Mouse (Mus musculus) neural tube, embryonic 12.5 days (tissue): ENCODE data around the gene Il3ra. TPM values are rescaled to one million over a fixed set of nuclear protein-coding genes. Genes with fewer than 3 reads are reported as not detected.

Source experiments
- ATAC-seq: fragments of 200-750 bp; cut with Nextera tagmentation; 2 replicates; pipeline ENCODE4 v1.8.0; 2017; ENCODE audit warnings: low read depth, mild to moderate bottlenecking, moderate TSS enrichment, moderate library complexity; ENCODE audit not compliant: low FRiP score
- H3K27ac ChIP-seq: fragments of 300-500 bp; sonication (generic); 2 replicates; pipeline ENCODE4 v1.5.1; 2016
- H3K27me3 ChIP-seq: fragments of 300-500 bp; sonication (generic); replicated peaks from 2 replicates; pipeline ENCODE4 v1.6.1; 2016; ENCODE audit warnings: mild to moderate bottlenecking
- H3K36me3 ChIP-seq: fragments of 300-500 bp; sonication (generic); 2 replicates; pipeline ENCODE4 v1.6.1; 2016; ENCODE audit warnings: mild to moderate bottlenecking
- H3K4me1 ChIP-seq: fragments of 300-500 bp; sonication (generic); 2 replicates; pipeline ENCODE4 v1.6.1; 2016
- H3K4me2 ChIP-seq: fragments of 300-500 bp; sonication (generic); replicated peaks from 2 replicates; pipeline ENCODE4 v1.6.1; 2016; ENCODE audit warnings: mild to moderate bottlenecking
- H3K4me3 ChIP-seq: fragments of 300-500 bp; sonication (generic); 2 replicates; pipeline ENCODE4 v1.5.1; 2016
- H3K9ac ChIP-seq: fragments of 300-500 bp; sonication (generic); 2 replicates; pipeline ENCODE4 v1.6.1; 2016; ENCODE audit warnings: mild to moderate bottlenecking
- H3K9me3 ChIP-seq: fragments of 300-500 bp; sonication (generic); 2 replicates; pipeline ENCODE4 v1.6.1; 2016; ENCODE audit warnings: mild to moderate bottlenecking
- WGBS: fragments of 180-500 bp; shearing (Covaris S2); methylation state at CpG from one replicate; pipeline ENCODE4 v1.1.7; 2016; 5-methylcytosine and 5-hydroxymethylcytosine counted together
- polyA plus RNA-seq: library from polyadenylated mRNA; unstranded; fragments of >200 nt; fragmentation: Nextera tagmentation; extraction: Ambion mirVana; gene quantifications from 2 replicates; pipeline ENCODE4 v1.2.1, GENCODE M21; 2016

Il3ra gene
- polyA plus RNA-seq, 1 experiment from 2014 or later: 4.1 TPM

DNA sequence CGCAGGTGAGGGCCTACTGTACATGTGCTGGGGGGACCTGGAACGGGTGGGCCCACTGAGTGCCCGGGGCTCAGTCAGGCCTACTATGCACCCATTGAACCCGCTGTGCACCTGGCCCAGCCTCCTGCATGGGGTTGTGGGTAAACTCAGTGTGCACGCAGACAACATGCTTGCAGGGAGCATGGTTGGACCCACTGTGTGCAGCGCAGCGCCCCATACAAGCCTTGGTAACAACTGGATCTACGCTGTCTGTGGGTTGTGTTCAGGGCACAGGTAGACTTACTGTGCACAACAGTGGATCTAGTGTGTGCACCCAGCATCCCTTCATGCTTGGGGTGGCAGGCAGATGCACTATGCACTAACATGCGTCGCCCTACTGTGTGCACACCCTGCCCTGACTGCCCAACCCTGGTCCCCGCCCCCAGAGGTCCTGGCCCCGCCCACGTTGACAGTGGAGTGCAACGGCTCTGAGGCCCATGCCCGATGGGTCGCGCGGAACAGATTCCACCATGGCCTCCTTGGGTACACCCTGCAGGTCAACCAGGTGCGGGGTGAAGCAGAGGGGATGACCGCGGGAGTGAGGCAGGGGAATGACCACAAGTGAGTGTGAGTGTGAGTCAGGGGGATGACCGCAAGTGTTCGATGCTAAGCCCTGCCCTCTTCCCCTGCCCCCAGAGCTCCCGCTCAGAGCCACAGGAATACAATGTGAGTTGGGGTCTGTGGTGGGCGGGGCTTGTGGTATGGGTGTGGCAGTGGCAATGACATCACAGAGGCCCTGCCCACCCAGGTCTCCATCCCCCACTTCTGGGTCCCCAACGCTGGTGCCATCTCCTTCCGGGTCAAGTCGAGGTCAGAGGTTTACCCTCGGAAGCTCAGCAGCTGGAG is 4.4 kb downstream of the Il3ra start:
- ATAC-seq: no peak
- peaks cover 6% of the 10 kb centered on the region; the same call in 1 of the 2 replicates for H3K36me3 ChIP-seq
- H3K27me3 ChIP-seq: no peaks in the 10 kb centered on the region
- H3K4me3 ChIP-seq: no peak overlapping the region
- WGBS: 98% methylated on average over 29 of the region's 29 CpGs
- peaks cover 56% of the 10 kb centered on the region for H3K9me3 ChIP-seq
- no peak overlapping the region for H3K9ac ChIP-seq
- H3K4me2 ChIP-seq: no peak overlapping the region
- peaks cover 3% of the 10 kb centered on the region; the same call in 1 of the 2 replicates for H3K4me1 ChIP-seq
- H3K27ac ChIP-seq: no peak overlapping the region

DNA sequence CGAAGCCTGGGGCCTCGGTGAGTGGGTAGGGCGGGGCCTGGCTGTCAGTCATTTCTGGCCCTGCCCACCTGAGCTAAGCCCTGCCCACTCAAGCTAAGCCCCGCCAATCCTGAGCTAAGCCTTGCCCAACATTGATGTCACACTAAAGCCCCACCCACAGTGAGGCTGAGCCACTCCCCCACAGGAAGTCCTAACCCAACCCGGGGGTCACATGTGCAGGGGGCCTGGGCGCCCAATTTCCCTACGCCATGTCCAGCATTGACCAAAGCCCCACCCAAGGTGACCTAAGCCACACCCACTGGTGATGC is 5.0 kb downstream of the Il3ra start:
- H3K4me3 ChIP-seq: no peak overlapping the region
- no peaks in the 10 kb centered on the region for H3K27me3 ChIP-seq
- no peak overlapping the region for H3K9ac ChIP-seq
- H3K36me3 ChIP-seq: peaks cover 6% of the 10 kb centered on the region; the same call in 1 of the 2 replicates
- no peak overlapping the region for H3K4me2 ChIP-seq
- H3K9me3 ChIP-seq: peaks cover 59% of the 10 kb centered on the region
- ATAC-seq: no peak
- no peak overlapping the region for H3K27ac ChIP-seq
- H3K4me1 ChIP-seq: peaks cover 3% of the 10 kb centered on the region; the same call in 1 of the 2 replicates
- WGBS: 99% methylated on average over 7 of the region's 7 CpGs

DNA sequence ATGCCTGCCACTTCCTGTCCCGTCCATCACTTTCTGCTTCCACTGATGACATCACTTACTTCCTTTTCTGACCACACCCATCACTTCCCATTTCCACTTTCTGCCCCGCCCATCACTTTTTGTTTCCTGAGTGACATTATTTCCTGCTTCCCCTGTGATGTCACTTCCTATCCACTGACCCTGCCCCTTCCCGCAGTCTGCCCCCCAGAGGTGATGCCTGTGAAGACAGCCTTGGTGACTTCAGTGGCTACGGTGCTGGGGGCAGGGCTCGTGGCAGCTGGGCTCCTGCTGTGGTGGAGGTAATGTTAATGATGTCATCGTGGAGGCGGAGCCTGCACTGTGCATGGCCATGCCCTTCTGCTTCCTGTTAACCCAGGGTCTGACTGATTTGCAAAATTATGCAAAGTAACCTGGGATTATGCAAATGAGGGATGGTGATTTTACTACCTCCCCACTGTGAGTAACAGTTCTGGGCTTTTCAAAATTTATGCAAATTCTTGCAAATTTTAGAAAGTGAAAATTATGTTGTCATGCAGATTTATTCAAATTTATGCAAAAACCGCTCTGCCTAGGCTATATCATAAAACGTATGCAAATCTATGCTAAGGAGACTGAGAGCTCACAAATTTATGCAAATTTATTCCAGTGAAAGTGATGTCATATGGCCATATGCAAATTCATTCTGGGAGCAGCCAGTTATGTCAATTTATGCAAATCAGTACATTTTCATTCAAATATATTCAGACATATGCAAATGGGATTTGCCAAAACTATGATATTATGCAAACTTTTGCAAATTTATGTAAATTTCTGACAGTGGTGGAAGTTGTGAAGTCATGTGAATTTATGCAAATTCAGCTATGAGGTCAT is 5.9 kb downstream of the Il3ra start:
- Histone ChIP-seq H3K4me1 (no peaks in the 10 kb centered on the region), H3K27ac (no peak overlapping the region), H3K36me3 (peaks cover 6% of the 10 kb centered on the region; the same call in 1 of the 2 replicates), H3K9ac (no peak overlapping the region), H3K27me3 (no peaks in the 10 kb centered on the region), H3K4me2 (no peak overlapping the region), H3K4me3 (no peak overlapping the region), H3K9me3 (peaks cover 56% of the 10 kb centered on the region)
- 84% methylated on average over 9 of the region's 9 CpGs for WGBS
- ATAC-seq: peak; percentile 18

DNA sequence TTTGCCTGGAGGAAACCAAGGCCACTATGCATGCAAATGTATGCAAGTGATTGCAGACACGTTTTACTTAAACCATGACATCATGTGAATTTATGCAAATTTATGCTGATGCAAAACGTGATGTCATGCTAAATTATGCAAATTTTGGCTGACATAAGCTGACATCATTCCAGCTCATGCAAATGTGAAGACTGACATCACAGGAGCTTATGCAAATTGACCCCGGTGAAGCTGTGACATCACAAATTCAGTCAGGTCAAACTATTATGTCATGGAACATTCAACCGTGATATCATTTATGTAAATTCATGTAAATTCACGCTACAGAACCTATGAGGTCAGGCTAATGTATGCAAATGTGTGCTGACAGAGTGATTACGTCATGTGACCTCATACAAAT is 6.5 kb downstream of the Il3ra start:
- peaks cover 49% of the 10 kb centered on the region for H3K9me3 ChIP-seq
- 75% methylated on average over 6 of the region's 6 CpGs for WGBS

DNA sequence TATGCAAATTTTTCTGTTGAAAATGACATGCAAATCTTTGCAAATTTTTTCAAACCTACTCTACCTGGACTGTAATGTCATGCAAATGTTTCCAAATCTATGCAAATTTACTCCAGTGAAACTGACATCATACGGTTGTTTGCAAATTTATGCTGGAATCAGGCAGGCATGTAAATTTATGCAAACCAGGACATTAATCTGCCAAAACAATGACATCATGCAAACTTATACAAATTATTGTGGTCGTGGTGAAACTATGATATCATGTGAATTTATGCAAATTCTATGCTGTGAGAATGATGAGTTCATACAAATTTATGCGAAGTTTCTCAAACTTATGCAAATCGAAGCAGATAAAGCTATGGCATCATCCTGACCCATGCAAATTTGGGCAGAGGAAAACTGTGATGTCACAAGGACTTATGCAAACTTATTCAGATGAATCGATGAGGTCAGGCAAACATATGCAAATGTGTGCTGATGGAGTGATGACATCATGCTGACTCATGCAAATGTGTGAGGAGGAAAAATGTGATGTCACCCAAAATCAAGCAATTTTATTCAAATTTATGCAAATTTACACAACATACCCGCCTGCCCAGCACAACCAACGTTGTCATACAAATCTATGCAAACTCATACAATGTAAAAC is 7.1 kb downstream of the Il3ra start:
- H3K9me3 ChIP-seq: peaks cover 44% of the 10 kb centered on the region
- WGBS: 82% methylated on average over 7 of the region's 7 CpGs
- peaks cover 6% of the 10 kb centered on the region; the same call in 1 of the 2 replicates for H3K36me3 ChIP-seq
- H3K27me3 ChIP-seq: no peaks in the 10 kb centered on the region
- no peak overlapping the region for H3K4me3 ChIP-seq
- H3K4me1 ChIP-seq: no peaks in the 10 kb centered on the region
- ATAC-seq: no peak
- no peak overlapping the region for H3K27ac ChIP-seq
- no peak overlapping the region for H3K4me2 ChIP-seq
- no peak overlapping the region for H3K9ac ChIP-seq

More for the DNA sequence above, 6.5 kb downstream of the Il3ra start:
- H3K36me3 ChIP-seq: peaks cover 6% of the 10 kb centered on the region; the same call in 1 of the 2 replicates
- no peaks in the 10 kb centered on the region for H3K27me3 ChIP-seq
- no peak overlapping the region for H3K27ac ChIP-seq
- no peak overlapping the region for H3K4me3 ChIP-seq
- no peak overlapping the region for H3K4me2 ChIP-seq
- H3K9ac ChIP-seq: no peak overlapping the region
- H3K4me1 ChIP-seq: no peaks in the 10 kb centered on the region
- no peak for ATAC-seq

DNA sequence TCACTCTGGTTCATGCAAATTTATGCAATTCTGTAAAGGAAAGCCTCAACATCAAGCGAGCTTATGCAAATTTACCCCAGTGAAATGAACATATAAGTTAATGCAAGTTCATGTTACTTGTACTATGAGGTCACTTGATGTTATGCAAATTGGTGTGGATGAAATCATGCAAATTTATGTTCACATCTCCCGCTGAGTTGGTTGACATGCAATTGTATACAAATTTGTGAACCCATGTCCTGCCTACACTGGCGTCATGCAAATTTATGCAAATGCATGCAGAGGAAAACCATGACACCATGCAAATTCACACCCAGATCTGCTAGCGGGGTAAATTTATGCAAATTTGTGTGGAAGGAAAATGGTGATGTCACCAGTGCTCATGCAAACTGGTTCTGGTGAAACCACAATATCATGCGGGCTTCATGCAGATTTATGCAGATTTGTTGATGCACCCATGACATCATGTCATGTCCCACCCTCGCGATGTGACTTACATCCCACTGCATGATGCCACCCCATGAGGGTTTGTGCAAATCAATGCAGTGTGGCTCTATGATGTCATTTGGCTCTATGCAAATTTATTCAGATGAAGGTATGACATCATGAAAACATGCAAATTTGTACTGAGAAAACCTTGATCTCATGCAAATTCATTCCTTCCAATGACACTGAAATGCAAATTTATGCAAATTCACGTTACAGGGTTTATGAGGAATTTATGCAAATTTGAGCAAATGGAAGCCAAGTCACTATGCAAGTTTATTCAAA is 7.8 kb downstream of the Il3ra start:
- 67% methylated on average over 8 of the region's 8 CpGs for WGBS
- H3K9me3 ChIP-seq: peaks cover 40% of the 10 kb centered on the region

DNA sequence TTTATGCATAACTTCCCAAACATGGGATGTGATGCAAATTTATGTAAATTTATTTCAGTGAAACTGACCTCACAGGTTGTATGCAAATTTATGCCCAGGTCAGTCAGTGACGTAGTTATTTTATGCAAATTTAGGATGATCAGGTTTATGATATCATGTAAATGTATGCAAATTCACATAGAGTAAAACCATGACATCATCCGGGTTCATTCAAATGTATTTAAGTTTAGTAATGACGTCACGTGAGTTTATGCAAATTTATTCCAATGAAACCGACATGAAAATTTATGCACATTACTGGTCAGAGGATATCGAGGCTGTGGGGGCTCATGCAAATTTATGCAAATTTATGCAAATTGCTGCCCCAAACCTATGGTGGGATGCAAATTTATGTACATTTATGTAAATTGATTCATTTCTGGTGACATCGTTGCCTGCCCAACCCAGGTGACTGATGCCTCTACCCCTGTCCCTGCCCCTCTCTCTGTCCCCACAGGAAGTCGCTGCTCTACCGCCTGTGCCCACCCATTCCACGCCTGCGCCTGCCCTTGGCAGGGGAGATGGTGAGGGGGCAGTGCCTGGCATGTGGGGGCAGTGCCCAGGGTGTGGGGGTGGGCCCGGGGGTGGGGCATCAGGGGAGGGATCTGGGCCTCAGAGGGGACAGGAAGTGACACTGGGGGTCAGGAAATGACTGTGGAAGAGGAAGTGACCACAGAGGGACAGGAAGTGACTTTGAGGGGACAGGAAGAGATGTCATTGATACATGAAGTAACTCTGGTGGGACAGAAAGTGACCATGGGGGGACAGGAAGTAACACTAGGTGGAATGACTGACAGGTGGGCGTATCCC is 8.7 kb downstream of the Il3ra start:
- no peak overlapping the region for H3K27ac ChIP-seq
- H3K36me3 ChIP-seq: 0 out of 2 replicates have a peak, but pooled peaks cover 5% of the 10 kb centered on the region
- H3K9me3 ChIP-seq: peaks cover 32% of the 10 kb centered on the region
- 66% methylated on average over 13 of the region's 13 CpGs for WGBS
- ATAC-seq: peak; percentile 74
- no peak overlapping the region for H3K4me3 ChIP-seq
- H3K4me2 ChIP-seq: no peak overlapping the region
- no peaks in the 10 kb centered on the region for H3K27me3 ChIP-seq
- no peak overlapping the region for H3K9ac ChIP-seq
- H3K4me1 ChIP-seq: no peaks in the 10 kb centered on the region

More for the DNA sequence above, 7.8 kb downstream of the Il3ra start:
- no peak overlapping the region for H3K4me2 ChIP-seq
- no peak overlapping the region for H3K4me3 ChIP-seq
- H3K27ac ChIP-seq: no peak overlapping the region
- H3K27me3 ChIP-seq: no peaks in the 10 kb centered on the region
- H3K36me3 ChIP-seq: peaks cover 6% of the 10 kb centered on the region; the same call in 1 of the 2 replicates
- peak; percentile 27 for ATAC-seq
- H3K4me1 ChIP-seq: no peaks in the 10 kb centered on the region
- H3K9ac ChIP-seq: no peak overlapping the region

DNA sequence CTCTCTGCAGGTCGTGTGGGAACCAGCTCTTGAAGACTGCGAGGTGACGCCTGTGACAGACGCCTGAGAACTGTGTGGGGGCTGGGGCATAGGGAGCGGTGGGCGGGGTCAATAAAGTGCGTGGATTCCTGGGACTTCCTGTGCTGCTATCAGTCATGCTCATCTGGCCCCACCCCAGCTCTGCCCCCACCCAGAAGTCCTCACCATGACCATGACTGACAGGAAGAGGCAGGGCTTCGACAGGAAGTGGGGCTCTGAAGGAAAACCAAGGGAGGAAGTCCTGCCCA is 9.2 kb downstream of the Il3ra start:
- no peaks in the 10 kb centered on the region for H3K36me3 ChIP-seq
- no peak overlapping the region for H3K9ac ChIP-seq
- H3K4me2 ChIP-seq: no peak overlapping the region
- no peak overlapping the region for H3K27ac ChIP-seq
- ATAC-seq: peak; percentile 22
- no peak overlapping the region for H3K4me3 ChIP-seq
- no peaks in the 10 kb centered on the region for H3K27me3 ChIP-seq
- H3K9me3 ChIP-seq: peaks cover 26% of the 10 kb centered on the region
- no peaks in the 10 kb centered on the region for H3K4me1 ChIP-seq
- WGBS: 94% methylated on average over 8 of the region's 8 CpGs

DNA sequence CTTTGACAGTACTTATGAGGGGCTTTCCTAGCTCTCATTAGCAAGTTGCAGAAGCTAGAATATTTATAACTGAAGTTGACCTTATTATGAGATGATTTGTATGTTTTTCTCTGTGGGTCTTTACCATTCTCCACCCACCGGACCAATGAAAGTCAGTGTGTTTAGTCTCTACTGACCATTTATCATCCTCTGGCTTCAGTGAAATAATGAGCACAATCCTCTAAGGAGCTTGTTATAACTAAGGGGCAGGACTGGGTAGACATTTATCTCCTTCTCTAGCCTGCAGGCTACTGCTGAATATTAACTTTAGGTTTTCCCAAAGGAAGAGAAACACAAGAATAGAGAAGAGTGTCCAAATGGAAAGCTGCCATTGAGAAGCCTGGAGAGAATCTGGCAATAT is 49.5 kb downstream of the Il3ra start:
- Histone ChIP-seq H3K9ac (no peak overlapping the region), H3K36me3 (no peaks in the 10 kb centered on the region), H3K9me3 (no peaks in the 10 kb centered on the region), H3K27me3 (no peaks in the 10 kb centered on the region), H3K4me2 (no peak overlapping the region), H3K27ac (no peak overlapping the region), H3K4me3 (no peak overlapping the region), H3K4me1 (no peaks in the 10 kb centered on the region)
- 60% methylated on average over 1 of the region's 1 CpGs for WGBS
- peak; percentile 48; the same call in 1 of the 2 replicates for ATAC-seq

DNA sequence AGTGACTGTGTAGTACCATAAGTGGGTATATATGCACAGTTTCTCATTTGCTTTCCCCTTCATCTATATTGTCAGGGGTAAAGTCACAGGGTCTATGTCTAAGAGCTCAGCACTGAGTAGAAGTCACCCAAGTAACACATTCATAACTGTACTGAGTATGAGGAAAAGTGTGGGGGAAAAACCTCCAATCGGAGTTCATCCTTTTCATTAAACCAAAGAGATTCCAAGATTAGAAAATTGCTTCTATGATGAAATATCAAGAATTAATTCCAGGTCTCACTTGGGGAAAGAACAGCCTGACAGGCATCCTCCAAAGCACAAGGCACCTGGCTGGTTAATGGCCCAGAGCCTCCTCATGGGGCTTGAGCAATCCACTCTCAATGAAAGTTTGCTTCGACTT is 54.9 kb downstream of the Il3ra start, which contains the start of gene Olfr721-ps1:
Gene Olfr721-ps1 (plus strand): TSS at position 301 of the 400 bp plus-strand sequence.
- Histone ChIP-seq H3K27me3 (no peaks in the 10 kb centered on the region), H3K4me2 (no peak within 1 kb of the TSS), H3K9ac (no peak within 1 kb of the TSS), H3K27ac (no peak within 1 kb of the TSS), H3K36me3 (no peaks in the 10 kb centered on the region), H3K4me1 (no peaks in the 10 kb centered on the region), H3K9me3 (no peaks in the 10 kb centered on the region), H3K4me3 (no peak within 1 kb of the TSS)
- no peak for ATAC-seq
- WGBS: 81% methylated on average over 2 of the region's 2 CpGs
